Mouse (Mus musculus) gastrocnemius, adult 2 months (tissue): ENCODE measurements around the gene Lgals12. TPM values are rescaled to one million over a fixed set of nuclear protein-coding genes. Genes with fewer than 3 reads are reported as not detected.

Experiments used
- DNase-seq: peaks from one replicate; pipeline ENCODE4 v3.0.0; 2022
- H3K27ac ChIP-seq: fragments of 200-600 bp; 2 replicates; pipeline ENCODE4 v1.8.1; 2022; ENCODE audit warnings: mild to moderate bottlenecking
- H3K4me3 ChIP-seq: fragments of 200-600 bp; 2 replicates; pipeline ENCODE4 v1.8.1; 2022; ENCODE audit warnings: mild to moderate bottlenecking, moderate library complexity
- CTCF ChIP-seq: fragments of 200-600 bp; IDR thresholded peaks from 2 replicates; pipeline ENCODE4 v1.8.1; 2022; ENCODE audit warnings: antibody characterized with exemption, mild to moderate bottlenecking, moderate library complexity
- intact Hi-C: fragments of 180-260 bp; cut with DNase I; formaldehyde crosslinking; loops from one replicate; pipeline ENCODE4 v1.15.1; 2025
- total RNA-seq, 2 experiments: library from RNA; stranded (reverse); gene quantifications; 2 replicates each; pipeline ENCODE4 v1.2.3; 2021

Gene Lgals12
- total RNA-seq, 2 experiments from 2014 or later = 0.13 to 0.20 TPM

GRCm38 (mm10) chr19:7569650-7570049, 37.3 kb downstream of the Lgals12 start:
- Histone ChIP-seq H3K27ac (no peak overlapping the region), H3K4me3 (no peak overlapping the region)
- no peak for TF ChIP-seq CTCF
- no peak for DNase-seq
- intact Hi-C loops = no loop called here

DNA sequence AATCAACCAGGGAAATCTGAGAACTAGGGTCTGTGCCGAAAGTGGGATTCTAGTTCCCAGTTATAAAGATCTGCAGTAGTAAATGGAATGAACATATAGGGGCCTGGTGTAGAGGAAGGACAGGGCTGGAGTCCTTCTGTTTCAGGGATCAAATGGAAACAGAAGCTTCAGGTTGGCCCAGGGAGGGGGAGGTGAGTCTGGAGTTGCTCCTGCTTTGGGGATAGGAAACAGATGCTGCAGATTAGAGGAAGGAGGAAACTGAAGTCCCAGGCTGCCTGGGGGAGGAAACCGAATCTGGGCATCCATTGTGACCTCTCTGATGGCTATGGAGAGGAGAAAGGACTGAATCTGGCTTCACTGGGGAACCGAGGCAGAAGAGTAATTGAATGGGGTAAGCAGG, 38.6 kb downstream of the Lgals12 start:
- Histone ChIP-seq H3K27ac (peak overlapping the region; percentile 51), H3K4me3 (no peak overlapping the region)
- intact Hi-C loops = no loop called here
- TF ChIP-seq CTCF = no peak
- DNase-seq = no peak

GRCm38 (mm10) chr19:7566826-7567225, 40.2 kb downstream of the Lgals12 start:
- TF ChIP-seq CTCF = no peak
- DNase-seq = no peak
- Histone ChIP-seq H3K4me3 (no peak overlapping the region), H3K27ac (peak overlapping the region; percentile 44; the same call in 1 of the 2 replicates)
- intact Hi-C loops = no loop called here

DNA sequence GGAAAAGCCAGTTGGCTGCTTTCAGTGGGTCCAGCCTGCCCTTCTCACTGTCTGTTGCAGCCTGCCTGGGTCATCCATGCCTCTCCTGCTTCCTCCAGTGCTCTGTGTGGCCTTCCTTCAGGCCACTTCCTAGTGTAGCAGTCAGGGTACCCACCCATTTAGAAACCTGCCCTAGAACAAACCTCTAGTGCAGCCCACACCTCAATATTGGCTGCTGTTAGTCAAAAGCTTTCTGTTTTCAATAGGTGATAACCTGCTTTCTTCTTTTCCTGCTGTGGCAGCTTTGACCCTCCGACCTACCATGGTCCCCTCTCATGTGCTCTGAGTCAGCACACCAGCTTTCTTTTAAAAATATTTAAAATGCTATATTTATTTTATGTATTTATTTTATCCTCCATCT, 42.5 kb downstream of the Lgals12 start:
- no peak for TF ChIP-seq CTCF
- intact Hi-C loops = no loop called here
- DNase-seq = no peak
- no peak overlapping the region for H3K4me3 ChIP-seq
- peak overlapping the region; percentile 97; the same call in 1 of the 2 replicates for H3K27ac ChIP-seq

DNA sequence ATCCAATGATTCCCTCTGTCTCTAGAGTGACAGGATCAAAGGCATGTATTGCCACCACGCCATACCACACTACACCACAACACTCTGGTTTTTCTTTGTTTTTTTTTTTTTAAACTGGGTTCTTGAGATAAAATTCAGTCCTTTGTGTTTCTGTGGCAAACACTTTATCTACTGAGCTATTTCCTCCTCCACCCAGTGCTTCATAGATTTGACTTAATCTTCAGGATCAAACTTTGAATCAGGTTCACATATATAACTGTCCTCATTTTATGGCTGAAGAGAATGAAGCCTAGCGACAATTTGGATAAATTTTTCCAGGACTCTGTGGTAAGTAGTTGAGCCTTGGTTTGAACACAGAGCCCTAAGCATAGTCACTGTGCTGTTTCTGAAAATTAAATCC, 43.3 kb downstream of the Lgals12 start:
- H3K4me3 ChIP-seq = no peak overlapping the region
- intact Hi-C loops = no loop called here
- TF ChIP-seq CTCF = no peak
- no peak for DNase-seq
- H3K27ac ChIP-seq = peak overlapping the region; percentile 97

GRCm38 (mm10) chr19:7562601-7563129, 44.3 kb downstream of the Lgals12 start:
- TF ChIP-seq CTCF = no peak
- peak; percentile 42 for DNase-seq
- Histone ChIP-seq H3K27ac (peak overlapping the region; percentile 97), H3K4me3 (peak overlapping the region; percentile 51)
- intact Hi-C loops = no loop called here

DNA sequence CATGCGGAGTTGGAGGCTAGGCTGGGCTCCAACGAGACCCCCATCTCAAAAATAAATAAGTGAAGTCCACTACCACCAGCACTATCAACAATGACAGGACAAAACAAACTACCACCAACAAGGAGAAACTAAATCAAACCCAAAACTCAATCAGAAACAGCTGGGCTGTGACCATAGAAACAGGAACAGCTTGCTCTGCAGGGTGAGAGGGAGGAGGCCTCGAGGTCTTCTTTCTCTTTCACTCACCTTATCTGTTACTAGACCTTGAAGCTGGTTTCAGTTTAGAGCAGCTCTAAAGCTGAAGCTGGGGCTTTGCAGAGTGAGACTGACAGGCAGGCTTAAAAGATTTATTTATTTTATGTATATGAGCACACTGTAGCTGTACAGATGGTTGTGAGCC, 45.5 kb downstream of the Lgals12 start:
- intact Hi-C loops = no loop called here
- Histone ChIP-seq H3K4me3 (no peak overlapping the region), H3K27ac (peak overlapping the region; percentile 97)
- no peak for TF ChIP-seq CTCF
- DNase-seq = no peak

GRCm38 (mm10) chr19:7559986-7560385, 47.0 kb downstream of the Lgals12 start:
- Histone ChIP-seq H3K27ac (peak overlapping the region; percentile 97), H3K4me3 (peak overlapping the region; percentile 94)
- TF ChIP-seq CTCF = no peak
- intact Hi-C loops = loop anchor here (5.0 kb wide), 1 partner anchor 32 kb away; no protein-coding TSS in a partner anchor
- DNase-seq = no peak

DNA sequence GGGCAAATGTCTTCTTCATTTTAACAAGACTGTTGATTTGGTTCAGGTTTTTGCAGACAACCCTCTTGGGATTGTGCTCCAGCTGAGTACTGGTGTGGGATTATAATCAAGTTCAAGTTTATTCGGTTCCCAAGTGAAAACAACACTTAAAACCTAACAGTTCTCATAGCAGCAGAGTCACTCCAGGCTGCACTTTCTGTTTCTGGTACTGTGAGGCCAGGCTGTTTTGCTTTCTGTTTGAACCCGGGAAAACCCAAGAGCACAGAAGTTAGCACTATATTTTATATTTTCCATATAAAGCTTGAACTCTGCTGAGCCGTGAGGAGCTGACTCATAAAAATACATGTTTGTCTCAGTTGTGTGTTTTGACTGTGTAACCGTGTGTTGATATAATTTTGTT, 48.3 kb downstream of the Lgals12 start:
- intact Hi-C loops = loop anchor here (5.0 kb wide), 1 partner anchor 34 kb away; no protein-coding TSS in a partner anchor
- H3K27ac ChIP-seq = peak overlapping the region; percentile 97
- peak overlapping the region; percentile 94 for H3K4me3 ChIP-seq
- no peak for DNase-seq
- TF ChIP-seq CTCF = no peak

DNA sequence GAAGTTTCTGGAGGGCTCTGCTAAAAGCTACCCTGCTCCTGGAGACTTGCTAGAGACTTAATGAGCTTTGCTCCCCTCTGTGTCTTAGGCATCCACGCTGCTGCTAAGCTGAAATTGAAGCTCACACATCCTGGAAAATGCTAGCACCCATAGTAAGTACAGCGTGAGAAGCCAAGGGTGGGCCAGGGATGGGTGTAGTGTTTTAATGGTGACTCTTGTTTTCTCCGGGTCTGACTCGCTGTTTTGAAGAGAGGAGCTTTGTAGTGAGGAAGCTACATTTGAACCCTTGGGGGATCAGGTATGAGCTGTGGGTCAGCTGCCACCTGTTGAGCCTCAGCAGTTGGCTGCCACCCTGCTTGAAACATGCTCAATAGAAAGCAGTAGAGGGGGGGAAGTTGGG, 49.1 kb downstream of the Lgals12 start:
- peak; percentile 38 for DNase-seq
- peak overlapping the region; percentile 94 for H3K4me3 ChIP-seq
- peak overlapping the region; percentile 97 for H3K27ac ChIP-seq
- TF ChIP-seq CTCF = no peak
- intact Hi-C loops = loop anchor here (5.0 kb wide), 1 partner anchor 34 kb away; no protein-coding TSS in a partner anchor

- Histone ChIP-seq H3K4me3 (peak within 1 kb of the TSS; percentile 94), H3K27ac (peak within 1 kb of the TSS; percentile 97)
- DNase-seq = peak; percentile 87
- peak; percentile 53 for TF ChIP-seq CTCF
- intact Hi-C loops = loop anchor here (5.0 kb wide), 1 partner anchor 35 kb away; no protein-coding TSS in a partner anchor
Measured at GRCm38 (mm10) chr19:7557328-7557822, 49.6 kb downstream of the Lgals12 start, which contains the start of gene Pla2g16. TSS of gene Pla2g16 (plus strand) at chr19:7557459.

- intact Hi-C loops = loop anchor here (5.0 kb wide), 1 partner anchor 36 kb away; no protein-coding TSS in a partner anchor
- no peak for DNase-seq
- TF ChIP-seq CTCF = no peak
- Histone ChIP-seq H3K4me3 (no peak overlapping the region), H3K27ac (peak overlapping the region; percentile 97)
Measured at GRCm38 (mm10) chr19:7556641-7557040, 50.4 kb downstream of the Lgals12 start.

- DNase-seq = no peak
- no peak overlapping the region for H3K27ac ChIP-seq
- no peak overlapping the region for H3K4me3 ChIP-seq
- no peak for TF ChIP-seq CTCF
- intact Hi-C loops = loop anchor here (5.0 kb wide), 1 partner anchor 37 kb away; no protein-coding TSS in a partner anchor
Measured at GRCm38 (mm10) chr19:7554881-7555280, 52.1 kb downstream of the Lgals12 start.

DNA sequence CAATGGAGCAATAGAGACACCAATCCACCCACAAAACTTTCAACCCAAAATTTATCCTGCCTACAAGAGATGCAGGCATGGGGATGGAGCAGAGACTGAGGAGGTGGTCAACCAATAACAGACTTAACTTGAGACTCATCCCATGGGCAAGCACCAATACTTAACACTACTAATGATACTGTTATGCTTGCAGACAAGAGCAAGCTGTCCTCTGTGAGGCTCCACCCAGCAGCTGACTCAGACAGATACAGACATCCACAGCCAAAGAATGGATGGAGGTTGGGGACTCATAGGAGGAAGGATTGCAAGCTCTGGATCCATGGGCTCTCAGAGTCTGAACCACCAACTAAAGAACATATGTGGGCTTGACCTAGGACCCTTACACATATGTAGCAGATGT, 53.6 kb downstream of the Lgals12 start:
- Histone ChIP-seq H3K27ac (no peak overlapping the region), H3K4me3 (no peak overlapping the region)
- DNase-seq = no peak
- no peak for TF ChIP-seq CTCF
- intact Hi-C loops = no loop called here
